Mouse (Mus musculus): ENCODE results near the gene Dnaja3.

The Dnaja3 gene

DNA sequence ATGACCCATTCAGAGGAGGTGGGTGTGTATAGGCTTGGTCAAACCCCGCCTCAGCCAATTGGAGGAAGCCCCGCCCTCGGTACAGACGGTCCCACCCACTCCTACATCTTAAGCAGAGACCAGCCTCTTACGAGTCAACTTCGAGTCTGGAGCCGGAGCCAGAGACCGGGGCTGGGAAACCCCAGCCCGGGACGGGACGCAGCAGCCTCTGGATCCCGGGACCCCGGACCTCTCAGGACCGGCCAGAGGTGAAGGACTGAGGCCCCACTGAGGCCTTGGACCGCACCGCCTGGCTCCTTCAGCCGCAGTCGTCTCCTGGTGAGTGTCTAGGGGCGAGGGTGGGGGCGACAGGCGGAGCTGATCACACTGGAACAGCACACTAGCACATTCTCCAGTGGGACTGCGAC, at the start of gene Dnaja3, which contains the start of gene Vasn:
Gene Dnaja3, plus strand, starts transcription at position 159 of the 407 bp plus-strand sequence.
Gene Vasn, plus strand, starts transcription at position 111 of the 407 bp plus-strand sequence.
- peak; percentile 68 to 70 for DNase-seq (ENCODE audit: low spot score in 2 of 2)

GRCm38 (mm10) chr16:4590236-4590635, 49.6 kb upstream of the Dnaja3 start:
- no peak for DNase-seq (ENCODE audit: low spot score in 2 of 2)

DNA sequence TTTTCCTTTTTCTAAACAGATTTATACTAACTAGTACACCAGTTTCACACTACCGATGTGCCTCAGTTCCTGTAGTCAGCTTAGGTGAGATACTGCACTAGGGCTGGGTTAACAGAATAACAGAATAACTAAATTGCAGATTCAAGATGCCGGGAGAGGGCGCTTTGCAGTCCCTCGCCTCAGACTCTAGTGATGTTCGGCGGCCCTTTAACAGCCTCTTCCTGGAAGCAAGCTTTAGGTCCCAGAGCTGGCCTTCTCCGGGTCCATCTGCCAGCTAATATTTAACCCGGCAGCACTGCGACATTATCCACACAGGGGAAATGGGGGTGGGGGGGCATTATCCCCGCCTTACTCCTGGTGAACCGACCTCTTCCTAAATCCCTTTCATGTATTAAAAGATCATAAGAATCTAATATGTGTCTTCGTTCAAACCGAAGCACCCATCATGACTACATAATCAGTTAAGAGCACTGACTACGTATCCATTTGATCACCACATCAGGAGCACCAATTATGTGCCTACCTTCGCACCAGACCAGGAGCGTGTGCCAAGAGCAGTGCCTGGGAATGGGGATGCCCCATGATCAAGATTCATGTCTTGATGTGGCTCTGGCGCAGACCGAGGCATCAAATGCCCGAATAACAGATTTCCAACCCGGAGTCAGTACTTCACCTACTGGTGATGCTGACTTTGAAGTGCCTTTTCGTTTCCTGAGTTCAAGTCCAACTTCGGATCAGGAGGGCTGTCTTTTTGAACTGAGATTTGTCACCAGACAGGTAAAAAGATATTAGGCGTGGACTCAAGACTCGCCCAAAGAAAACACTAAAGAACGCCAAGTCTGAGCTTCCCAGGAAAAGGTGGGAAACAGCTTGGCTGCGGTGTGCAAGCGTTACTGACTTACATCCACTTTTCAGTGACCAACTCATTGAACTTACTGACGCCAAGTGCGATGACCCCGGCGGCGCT, 46.6 kb upstream of the Dnaja3 start:
- DNase-seq (ENCODE audit: low spot score in 2 of 2): no peak

GRCm38 (mm10) chr16:4593971-4594813, 45.6 kb upstream of the Dnaja3 start, which contains the start of gene Glis2:
Gene Glis2 (plus strand): TSS chr16:4594713.
- no peak for DNase-seq (ENCODE audit: low spot score in 2 of 2)

- no peak for DNase-seq (ENCODE audit: low spot score in 2 of 2)
Observed at GRCm38 (mm10) chr16:4594814-4595526, 44.8 kb upstream of the Dnaja3 start.

GRCm38 (mm10) chr16:4595527-4595963, 44.2 kb upstream of the Dnaja3 start:
- DNase-seq (ENCODE audit: low spot score in 2 of 2): no peak

GRCm38 (mm10) chr16:4596141-4596728, 43.6 kb upstream of the Dnaja3 start:
- DNase-seq (ENCODE audit: low spot score in 2 of 2): no peak

GRCm38 (mm10) chr16:4596836-4597235, 43.0 kb upstream of the Dnaja3 start:
- no peak for DNase-seq (ENCODE audit: low spot score in 2 of 2)

- no peak for DNase-seq (ENCODE audit: low spot score in 2 of 2)
Observed at GRCm38 (mm10) chr16:4597296-4597695, 42.5 kb upstream of the Dnaja3 start.

GRCm38 (mm10) chr16:4598041-4598440, 41.7 kb upstream of the Dnaja3 start:
- DNase-seq (ENCODE audit: low spot score in 2 of 2): no peak

- DNase-seq (ENCODE audit: low spot score in 2 of 2): no peak
Observed at GRCm38 (mm10) chr16:4598891-4599543, 40.8 kb upstream of the Dnaja3 start.

DNA sequence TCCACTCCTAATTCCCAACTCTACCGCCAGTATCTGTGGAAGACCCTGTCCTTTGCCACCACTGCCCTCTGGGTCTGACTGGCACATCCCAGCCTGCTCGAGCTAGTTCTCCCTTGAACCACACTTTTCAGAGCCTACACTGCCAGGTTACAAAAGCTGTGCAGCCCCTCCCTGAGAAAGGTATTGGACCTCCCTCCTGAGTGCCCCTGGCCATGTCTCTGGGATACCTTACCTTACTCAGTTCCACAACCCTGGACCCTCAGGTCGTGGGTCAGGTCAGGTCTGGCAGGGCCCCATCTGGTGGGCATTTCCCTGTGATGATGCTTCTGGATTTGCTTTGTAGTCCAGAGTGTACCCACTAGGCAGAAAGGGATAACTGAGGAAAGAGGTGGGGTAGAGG, 40.2 kb upstream of the Dnaja3 start:
- no peak for DNase-seq (ENCODE audit: low spot score in 2 of 2)

GRCm38 (mm10) chr16:4600701-4601310, 39.0 kb upstream of the Dnaja3 start:
- no peak for DNase-seq (ENCODE audit: low spot score in 2 of 2)

- DNase-seq (ENCODE audit: low spot score in 2 of 2): no peak
Observed at GRCm38 (mm10) chr16:4602189-4602588, 37.6 kb upstream of the Dnaja3 start.

DNA sequence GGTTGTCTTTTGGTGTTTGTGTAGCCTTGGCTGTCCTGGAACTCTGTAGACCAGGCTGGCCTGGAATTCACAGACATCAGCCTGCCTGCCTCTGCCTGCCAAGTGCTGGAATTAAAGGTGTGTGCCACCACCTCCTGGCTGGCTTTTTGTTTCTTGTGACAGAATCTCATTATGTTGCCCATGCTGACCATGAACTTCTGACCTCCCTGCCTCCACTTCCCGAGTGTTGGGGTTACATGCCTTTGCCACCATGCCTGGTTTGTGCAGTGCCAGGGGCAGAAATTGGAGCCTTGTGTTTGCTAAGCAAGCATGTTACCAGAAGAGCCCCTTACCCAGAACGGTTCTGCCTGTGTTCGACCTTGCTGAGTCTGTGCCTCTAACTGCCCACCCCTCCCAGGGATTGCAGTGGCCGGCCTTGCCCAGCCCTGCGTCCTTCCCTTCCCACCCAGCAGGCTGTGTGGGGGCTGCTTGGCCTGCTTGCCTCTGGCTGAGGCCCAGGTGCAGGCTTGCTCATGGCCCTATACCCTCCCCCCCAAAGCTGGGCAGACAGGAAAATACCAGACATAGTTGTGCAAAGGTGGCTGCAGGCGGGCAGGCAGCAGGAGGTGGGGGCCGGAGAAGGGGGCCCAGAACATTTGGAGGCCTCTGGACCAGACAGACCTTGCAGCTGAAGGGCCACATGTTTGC, 36.9 kb upstream of the Dnaja3 start:
- DNase-seq (ENCODE audit: low spot score in 2 of 2): no peak

DNA sequence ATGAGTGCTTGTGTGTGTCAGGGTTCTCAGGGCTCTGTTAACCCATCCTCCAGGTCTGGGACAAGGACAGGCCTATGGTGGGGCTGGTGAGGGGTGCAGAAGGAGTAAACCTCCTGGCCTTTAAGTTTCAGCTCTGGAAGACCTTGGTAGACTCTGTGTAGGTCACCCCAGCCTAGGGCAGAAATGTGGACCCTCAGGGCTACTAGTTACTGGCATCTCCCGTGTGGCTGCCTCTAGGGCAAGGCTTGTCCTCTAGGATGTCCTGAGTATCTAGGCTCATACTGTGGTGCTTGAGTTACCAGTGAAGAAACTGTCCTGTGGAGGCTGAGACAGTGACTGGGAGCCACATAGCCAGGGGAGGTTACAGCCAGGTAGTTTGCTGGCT, 36.3 kb upstream of the Dnaja3 start:
- DNase-seq (ENCODE audit: low spot score in 2 of 2): no peak

DNA sequence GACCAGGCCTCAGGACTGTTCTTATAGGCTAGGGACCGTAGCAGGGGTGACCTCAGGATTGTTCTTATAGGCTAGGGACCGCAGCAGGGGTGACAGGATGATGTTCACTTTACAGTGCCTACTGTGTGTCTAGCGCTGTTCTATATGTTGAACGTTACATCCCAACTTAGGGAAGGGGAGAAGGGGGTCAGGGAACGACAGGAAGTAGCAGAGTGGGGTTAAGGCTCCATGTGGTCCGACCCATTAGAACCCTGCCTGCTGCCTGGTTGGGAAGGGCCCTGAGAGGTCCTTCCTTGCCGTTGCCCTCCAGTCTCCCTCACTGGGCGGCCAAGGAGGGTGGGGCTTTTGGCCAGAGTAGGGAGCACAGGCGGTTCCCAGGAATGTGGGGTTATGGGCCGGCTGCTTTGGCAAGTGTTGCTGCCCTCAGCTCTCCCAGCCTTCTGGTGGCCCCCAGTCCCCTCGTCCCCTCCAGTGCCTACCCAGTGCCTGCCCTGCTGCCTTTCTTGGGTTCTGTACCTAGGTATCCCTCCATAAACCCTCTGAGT, 35.4 kb upstream of the Dnaja3 start:
- no peak for DNase-seq (ENCODE audit: low spot score in 2 of 2)

DNA sequence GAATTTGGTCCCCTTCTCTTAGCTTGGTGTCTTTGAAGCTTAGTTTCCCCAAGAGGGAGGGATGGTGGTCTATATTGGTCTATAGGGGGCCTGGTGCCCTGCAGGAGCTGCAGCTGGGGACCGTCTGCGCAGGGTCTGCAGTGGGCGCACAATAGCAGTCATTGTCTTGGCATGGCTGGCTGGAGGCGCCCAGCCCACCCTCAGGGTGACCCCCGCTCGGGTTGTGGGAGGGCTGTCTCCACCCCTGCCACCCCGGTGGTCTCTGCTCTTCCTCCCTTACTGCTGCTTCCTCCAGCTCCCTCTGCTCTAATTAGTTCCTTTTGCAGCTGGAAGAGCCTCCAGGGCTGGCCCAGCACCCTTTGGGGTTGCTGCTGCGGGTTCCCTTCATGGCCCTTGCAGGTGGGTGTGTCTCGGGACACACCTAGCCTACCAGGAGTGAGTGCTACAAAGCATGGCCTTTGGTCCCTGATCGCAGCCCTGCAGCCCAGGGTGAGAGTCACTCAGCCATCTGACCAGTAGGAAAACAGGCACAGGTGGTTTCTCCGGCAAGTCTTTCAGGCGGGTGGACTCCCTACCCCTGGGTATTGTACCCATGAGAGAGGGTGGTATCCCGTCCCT, 34.2 kb upstream of the Dnaja3 start:
- DNase-seq (ENCODE audit: low spot score in 2 of 2): no peak
